Mouse (Mus musculus) ovary, postnatal 36 days (tissue): ENCODE measurements at regions not wholly inside any gene's neighbourhood (a gene's known extent, or its start where the extent isn't known, plus 50 kb on each side); places are given as distances from the start of the nearest gene placed in this dataset.
"Not testable (repeated sequence)": the region's sequence is repeated elsewhere in the genome, so short reads cannot be mapped to it uniquely, and the experiment has no call there.

Experiments used
- DNase-seq: peaks from one replicate; pipeline ENCODE4 v3.0.0; 2022; ENCODE audit warnings: low spot score, mixed read lengths

- DNase-seq, result no peak
These were observed 52.2 kb downstream of the Rhob start for GRCm38 (mm10) chr12:8447612-8448011.

- DNase-seq, result no peak
These were observed 52.8 kb downstream of the Rhob start for GRCm38 (mm10) chr12:8447025-8447424.

- DNase-seq, result no peak
These were observed 54.6 kb downstream of the Rhob start for GRCm38 (mm10) chr12:8444975-8445853.

- no peak for DNase-seq
These were observed 55.8 kb downstream of the Rhob start for GRCm38 (mm10) chr12:8443917-8444453.

- no peak for DNase-seq
These were observed 56.6 kb downstream of the Rhob start for GRCm38 (mm10) chr12:8443253-8443661.

DNA sequence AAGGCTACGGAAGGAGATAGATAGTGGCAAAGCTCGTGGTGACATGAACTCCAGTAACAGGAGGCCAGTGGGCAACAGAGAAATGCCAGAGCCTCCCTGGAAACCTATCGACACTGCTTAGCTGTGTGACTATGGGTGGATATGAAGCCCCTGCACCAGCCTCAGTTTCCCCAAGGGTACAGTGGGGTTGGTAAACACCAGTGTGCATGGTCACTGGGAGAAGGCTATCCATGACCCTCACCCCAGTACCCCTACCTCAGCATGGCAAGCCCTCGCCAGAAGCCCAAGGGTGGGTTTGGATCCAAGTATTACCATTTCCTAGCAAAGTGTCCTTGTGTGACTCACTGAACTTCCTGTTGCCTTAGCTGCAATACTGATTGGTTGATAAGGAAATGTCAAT, 58.5 kb downstream of the Rhob start:
- DNase-seq, result no peak

DNA sequence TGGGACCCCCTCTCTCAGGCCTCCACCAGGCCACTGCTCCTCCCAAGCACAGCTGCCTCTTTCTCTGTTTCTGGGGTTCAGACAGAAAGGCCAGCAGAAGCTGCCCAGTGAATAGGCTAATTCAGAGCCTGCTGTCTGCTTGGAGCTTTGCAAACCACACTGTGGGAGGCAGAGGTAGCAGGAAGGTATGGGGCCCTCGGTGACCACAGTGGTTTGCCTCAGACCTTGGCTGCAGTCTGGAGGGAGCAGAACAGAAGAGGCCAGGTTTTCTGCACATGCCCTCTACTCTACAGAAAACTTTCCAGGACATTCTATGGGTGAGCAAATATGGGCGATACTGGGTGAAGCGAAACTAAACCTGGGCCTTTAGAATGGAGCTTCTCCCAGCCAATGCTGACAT, 59.4 kb downstream of the Rhob start:
- no peak for DNase-seq

DNA sequence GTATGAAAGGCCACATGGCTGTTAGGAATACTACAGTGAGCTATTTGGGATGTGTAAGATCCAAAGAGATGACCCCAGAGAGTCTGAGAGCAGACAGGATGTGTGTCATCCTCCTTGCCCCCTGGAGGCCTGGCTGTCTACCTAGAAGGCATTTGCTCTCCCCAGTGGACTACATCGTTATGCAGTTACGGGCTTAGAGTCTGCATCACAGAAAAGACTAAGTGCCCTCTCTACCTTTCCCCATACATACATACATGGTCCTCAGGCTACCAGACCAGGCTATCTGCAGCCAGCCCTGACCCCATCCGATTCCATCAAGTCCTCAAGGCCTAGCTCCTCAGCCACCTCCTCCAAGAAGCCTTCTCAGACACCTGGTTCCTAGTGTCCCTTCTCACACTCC, 59.9 kb downstream of the Rhob start:
- no peak for DNase-seq

- DNase-seq, result no peak
These were observed 60.3 kb downstream of the Rhob start for GRCm38 (mm10) chr12:8439486-8439885.

DNA sequence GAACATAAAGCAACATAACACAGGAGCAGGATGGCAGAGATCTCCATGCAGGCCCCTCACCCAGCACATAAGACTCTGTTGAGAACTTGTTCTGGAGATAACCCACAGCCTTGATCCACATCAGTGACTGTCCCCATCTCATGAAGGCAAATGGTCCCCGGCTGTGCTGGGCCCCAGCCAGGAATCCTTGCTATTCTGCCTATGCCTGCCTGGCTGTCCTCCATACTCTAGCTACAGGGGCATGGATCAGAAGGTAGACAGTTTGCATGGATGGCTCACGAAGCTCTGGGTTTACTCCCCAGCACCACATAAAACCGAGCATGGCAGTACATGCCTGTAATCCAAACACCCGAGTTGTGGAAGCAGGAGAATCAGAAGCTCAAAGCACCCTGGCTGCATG, 61.2 kb downstream of the Rhob start:
- DNase-seq, result no peak

GRCm38 (mm10) chr12:8436976-8437580, 62.7 kb downstream of the Rhob start:
- DNase-seq, result no peak

- no peak for DNase-seq
These were observed 63.3 kb downstream of the Rhob start for GRCm38 (mm10) chr12:8436553-8436952.

GRCm38 (mm10) chr12:8435651-8436348, 64.0 kb downstream of the Rhob start:
- not testable (repeated sequence) for DNase-seq

GRCm38 (mm10) chr12:8428228-8428990, 71.4 kb downstream of the Rhob start:
- DNase-seq, result no peak

DNA sequence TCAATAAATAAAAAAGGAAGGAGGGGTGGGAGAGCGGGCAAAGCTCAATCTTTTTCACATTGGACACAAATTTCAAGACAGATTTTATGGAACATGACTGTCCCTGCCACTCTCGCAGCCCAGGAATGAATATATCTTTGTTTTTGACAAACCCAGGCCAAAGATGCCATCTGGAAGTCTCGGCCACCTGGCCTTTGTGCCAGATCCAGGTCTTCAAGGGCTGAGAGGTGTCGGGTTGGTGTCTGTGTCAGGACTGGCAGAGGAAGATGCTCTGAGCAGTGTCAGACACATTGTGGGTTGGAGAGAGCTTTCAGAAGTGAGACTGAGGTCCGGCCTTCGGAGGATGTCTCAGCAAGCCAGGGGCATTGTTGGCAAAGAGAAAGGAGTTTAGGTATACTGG, 75.3 kb downstream of the Rhob start:
- no peak for DNase-seq

- no peak for DNase-seq
These were observed 77.1 kb downstream of the Rhob start for GRCm38 (mm10) chr12:8422676-8423075.

- DNase-seq, result no peak
These were observed 78.6 kb downstream of the Rhob start for GRCm38 (mm10) chr12:8421271-8421567.

GRCm38 (mm10) chr12:8420511-8421270, 79.1 kb downstream of the Rhob start:
- no peak for DNase-seq

DNA sequence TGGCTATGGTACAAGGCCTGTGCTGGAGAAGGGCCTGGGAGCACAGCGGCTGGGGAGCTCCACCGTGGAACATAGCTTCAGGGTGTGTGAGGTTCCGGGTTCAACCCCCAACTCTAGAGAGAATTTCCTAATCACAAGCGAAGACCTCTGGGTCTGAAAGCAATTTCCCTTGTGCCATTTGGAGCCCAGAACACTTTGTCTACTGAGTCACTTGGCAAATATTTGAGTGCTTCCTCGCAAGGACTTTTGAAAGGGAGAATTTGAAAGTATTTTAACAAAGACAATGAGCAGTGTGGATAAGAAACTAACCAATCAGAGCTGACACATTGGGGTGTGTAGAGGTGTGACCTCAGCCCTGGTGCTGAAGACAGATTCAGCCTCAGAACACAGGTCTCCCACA, 80.9 kb downstream of the Rhob start:
- DNase-seq, result no peak

DNA sequence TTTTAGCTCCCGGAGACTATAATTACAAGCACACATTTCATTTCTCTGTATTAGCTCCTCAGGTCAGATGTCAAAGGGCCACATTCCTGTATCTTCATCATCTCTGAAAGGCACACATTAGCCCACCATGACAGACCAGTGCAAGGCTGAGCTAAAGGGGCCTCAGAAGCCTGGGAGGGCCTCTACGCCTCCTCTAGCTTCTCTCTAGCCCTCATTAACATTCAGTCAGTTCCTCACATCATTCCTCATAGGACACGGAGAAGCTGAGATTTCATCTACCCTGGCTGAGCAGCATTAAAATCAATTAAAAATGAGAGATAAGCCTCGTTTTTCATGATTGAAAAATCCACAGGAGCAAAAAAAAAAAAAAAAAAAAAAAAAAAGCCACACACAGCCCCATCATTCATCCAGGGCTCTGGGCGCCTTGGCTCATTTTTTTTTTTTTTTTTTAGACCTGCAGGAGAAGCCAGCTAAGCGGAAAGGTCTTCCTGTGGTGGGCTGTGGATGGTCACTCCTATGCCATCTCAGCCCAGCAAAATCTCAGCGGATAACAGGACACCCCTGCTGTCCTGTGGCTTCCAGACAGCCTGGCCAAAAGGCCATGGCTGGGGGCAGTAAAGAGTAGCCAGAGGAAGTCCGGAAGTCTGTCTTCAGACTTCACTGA, 82.5 kb downstream of the Rhob start:
- DNase-seq, result no peak

- DNase-seq, result no peak
These were observed 87.7 kb downstream of the Rhob start for GRCm38 (mm10) chr12:8412125-8412524.
